Comparison of ENCODE assay signal across 8 mouse cellular contexts in the genomic region with DNA sequence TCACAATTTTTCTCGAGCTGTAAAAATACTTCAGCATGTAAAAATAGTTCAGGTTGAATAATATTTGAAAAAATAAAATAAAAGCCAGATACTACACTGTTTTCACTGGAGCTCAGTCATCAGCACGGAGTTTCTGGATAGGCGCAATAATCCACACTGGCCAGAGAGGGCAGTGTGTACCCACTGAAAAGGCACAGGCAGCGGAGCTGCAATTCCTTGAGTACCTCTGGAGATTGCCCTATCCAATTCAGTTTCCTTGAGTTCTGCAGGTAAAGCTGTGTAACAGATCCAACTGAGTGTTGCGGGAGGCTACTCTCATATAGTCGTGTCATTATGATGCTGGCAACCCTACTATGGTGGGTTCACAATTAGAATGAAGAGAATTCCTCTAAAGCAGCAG. TPM values are rescaled to one million over a fixed set of nuclear protein-coding genes. Genes with fewer than 3 reads are reported as not detected.
DNase-seq lines count a peak whose midpoint lies in the region; ATAC-seq lines count a peak whose summit lies in the region.

No protein-coding gene starts in this region.

- no peaks in the 10 kb centered on the region for H3K9me3 ChIP-seq in megakaryocyte, embryonic 14.5 days

- DNase-seq in adrenal gland, adult (ENCODE audit: inconsistent age in 2 of 2, low spot score in 1 of 2): peak; percentile 75 to 90
- DNase-seq in gastrocnemius, adult 8-10 months (ENCODE audit: low spot score in 2 of 2): peak; percentile 6 to 9
- peak; percentile 60 for DNase-seq in hindlimb bud, embryonic 11.5 days (ENCODE audit: extremely low spot score, low read depth, low spot score)
- DNase-seq in left cerebral cortex, adult 18-20 months (ENCODE audit: low spot score in 2 of 2): peak; percentile 76 to 80
- DNase-seq in right cerebral cortex, postnatal 10 days (ENCODE audit: low spot score in 2 of 2): peak; percentile 84 to 87
- DNase-seq in urinary bladder, postnatal 36 days (ENCODE audit: low spot score in 2 of 2): peak; percentile 54 to 58

- H3K27me3 ChIP-seq in megakaryocyte, embryonic 14.5 days (replicated peaks): peaks cover 24% of the 10 kb centered on the region

- no peaks in the 10 kb centered on the region for H3K36me3 ChIP-seq in megakaryocyte, embryonic 14.5 days (replicated peaks; ENCODE audit: low read length)

- peak; percentile 93 for ATAC-seq in common myeloid progenitor, adult 5-6 weeks (replicated peaks; ENCODE audit: low read depth, poor library complexity, severe bottlenecking)

- H3K4me1 ChIP-seq in megakaryocyte, embryonic 14.5 days: peaks cover 15% of the 10 kb centered on the region

- peak overlapping the region; percentile 69 for H3K4me3 ChIP-seq in megakaryocyte, embryonic 14.5 days (replicated peaks)

RNA-seq across cellular contexts. Expression of a gene that starts 1.7 kb away (rescaled TPM):
- 6.9 and 10.3 TPM in 2 replicates for total RNA-seq in common myeloid progenitor, adult 5-6 weeks (2017)
- 1 to 10 TPM; 2.7 to 7.3 (median 4.1) TPM for total RNA-seq in gastrocnemius, adult 8-10 months (2022)
- total RNA-seq in left cerebral cortex, adult 18-20 months (2021): 10 to 100 TPM; 57.6 to 59.0 TPM
- polyA plus RNA-seq in megakaryocyte, embryonic 14.5 days (2012; ENCODE audit: insufficient read depth, low replicate concordance): 0.09 TPM in 1 of 2 replicates, not detected in the other

Comparison
In these comparisons a context has a peak if more than half of its experiments do, and no peak if none do; other contexts are left out.
1. Peak in every context shown above with its lines: DNase-seq, ATAC-seq and H3K4me3 ChIP-seq.
2. DNase-seq: peak in every context shown above with its lines; median percentile 86 in right cerebral cortex, postnatal 10 days; 82 in adrenal gland, adult; 78 in left cerebral cortex, adult 18-20 months; 60 in hindlimb bud, embryonic 11.5 days; 56 in urinary bladder, postnatal 36 days; 8 in gastrocnemius, adult 8-10 months.